Mouse (Mus musculus) stomach, postnatal 0 days (tissue): ENCODE data around the gene Ap2a1.

Source experiments
- CTCF ChIP-seq: IDR thresholded peaks from 2 replicates; pipeline ENCODE4 v1.5.1; 2016; ENCODE audit warnings: antibody characterized with exemption, low read depth, mild to moderate bottlenecking, moderate library complexity
- EP300 ChIP-seq: optimal IDR thresholded peaks from 2 replicates; pipeline ENCODE3; 2016; ENCODE audit warnings: antibody characterized with exemption

GRCm38 (mm10) chr7:44901230-44901722 is 28.0 kb downstream of the Ap2a1 start:
- TF ChIP-seq CTCF = peak; percentile 61
- TF ChIP-seq EP300 = no peak
